In genomic region chr4:31297848-31298247, GRCm38 (mm10) we compare ENCODE assay signal across 21 mouse cellular contexts.
"Had no signal": no experiment of that assay in that cellular context is flagged by ENCODE, and none has a peak within 500 bp of the region (broad histone marks: within the 10 kb centered on the region; RNA-seq: fewer than 3 reads in every experiment).

No protein-coding gene starts in this region.

- DNase-seq: heart, postnatal 10 days; heart, postnatal 14 days; heart, postnatal 36 days; heart, postnatal 4 days; kidney, adult 11 months; kidney, adult 18-20 months; kidney, adult 2 months; kidney, adult 8-10 months; kidney, adult 9 months; kidney, postnatal 10 days; kidney, postnatal 14 days; kidney, postnatal 25 days; kidney, postnatal 36 days; kidney, postnatal 4 days; layer of hippocampus, adult 9-11 months; layer of hippocampus, postnatal 36 days had no signal

- ATAC-seq: hindbrain, embryonic 16.5 days; hindbrain, postnatal 0 days; intestine, embryonic 15.5 days; intestine, embryonic 16.5 days; intestine, postnatal 0 days had no signal
